Mouse (Mus musculus) natural killer cell, adult 2 months (primary cell): ENCODE measurements at regions not wholly inside any gene's neighbourhood (a gene's known extent, or its start where the extent isn't known, plus 50 kb on each side); places are given as distances from the start of the nearest gene placed in this dataset.
A peak's percentile ranks its signal among the peaks of the same experiment; 100 is the strongest.

Experiments
- DNase-seq, 2 experiments: peaks; one replicate each; pipeline ENCODE4 v3.0.0; 2022; ENCODE audit warnings: low spot score in 2 of 2

GRCm38 (mm10) chr6:31161445-31162340, 202.8 kb upstream of the Klf14 start:
- no peak for DNase-seq

- DNase-seq: no peak
Measured at GRCm38 (mm10) chr6:31165011-31165410, 206.1 kb upstream of the Klf14 start.

DNA sequence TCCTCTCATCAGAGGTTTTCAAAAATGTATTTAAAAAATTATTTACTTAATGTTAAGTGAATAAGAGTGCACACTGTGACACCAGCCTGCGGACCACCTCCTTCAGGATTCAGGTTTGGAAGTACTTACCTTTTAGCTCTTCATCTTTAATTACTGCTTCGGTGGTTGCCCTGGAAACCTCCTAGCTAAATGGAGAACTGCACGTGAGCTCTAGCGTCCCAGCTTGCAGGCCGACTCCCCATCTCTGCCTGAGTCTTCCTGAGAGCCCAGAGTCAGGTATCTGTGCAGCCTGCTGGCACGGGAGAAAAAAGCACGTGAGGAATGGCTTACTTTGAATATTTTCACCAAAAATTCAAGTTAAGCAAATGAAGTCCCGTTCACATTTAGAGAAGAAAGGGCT, 207.5 kb upstream of the Klf14 start:
- DNase-seq: no peak

- no peak for DNase-seq
Measured at GRCm38 (mm10) chr6:31167732-31168131, 208.9 kb upstream of the Klf14 start.

GRCm38 (mm10) chr6:31168730-31169129, 209.9 kb upstream of the Klf14 start:
- no peak for DNase-seq

DNA sequence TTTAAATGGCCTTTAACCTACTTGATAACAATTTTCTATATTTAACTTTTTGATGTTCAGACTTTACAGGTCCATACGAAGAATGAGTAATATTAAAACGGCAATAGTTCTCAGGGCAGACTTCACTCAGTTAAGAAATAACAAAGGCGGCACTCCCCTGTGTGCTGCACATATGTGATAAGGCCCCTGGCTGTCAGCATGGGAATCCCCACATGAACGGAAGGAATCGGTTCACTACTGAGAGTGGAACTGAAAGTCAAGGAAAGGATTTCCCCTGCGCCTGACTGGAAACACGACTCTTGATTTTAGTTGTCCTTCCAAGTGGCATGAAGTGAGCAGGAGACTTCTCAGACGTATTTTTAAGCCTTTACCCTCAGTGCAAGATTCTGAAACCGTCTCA, 210.5 kb upstream of the Klf14 start:
- DNase-seq: no peak

DNA sequence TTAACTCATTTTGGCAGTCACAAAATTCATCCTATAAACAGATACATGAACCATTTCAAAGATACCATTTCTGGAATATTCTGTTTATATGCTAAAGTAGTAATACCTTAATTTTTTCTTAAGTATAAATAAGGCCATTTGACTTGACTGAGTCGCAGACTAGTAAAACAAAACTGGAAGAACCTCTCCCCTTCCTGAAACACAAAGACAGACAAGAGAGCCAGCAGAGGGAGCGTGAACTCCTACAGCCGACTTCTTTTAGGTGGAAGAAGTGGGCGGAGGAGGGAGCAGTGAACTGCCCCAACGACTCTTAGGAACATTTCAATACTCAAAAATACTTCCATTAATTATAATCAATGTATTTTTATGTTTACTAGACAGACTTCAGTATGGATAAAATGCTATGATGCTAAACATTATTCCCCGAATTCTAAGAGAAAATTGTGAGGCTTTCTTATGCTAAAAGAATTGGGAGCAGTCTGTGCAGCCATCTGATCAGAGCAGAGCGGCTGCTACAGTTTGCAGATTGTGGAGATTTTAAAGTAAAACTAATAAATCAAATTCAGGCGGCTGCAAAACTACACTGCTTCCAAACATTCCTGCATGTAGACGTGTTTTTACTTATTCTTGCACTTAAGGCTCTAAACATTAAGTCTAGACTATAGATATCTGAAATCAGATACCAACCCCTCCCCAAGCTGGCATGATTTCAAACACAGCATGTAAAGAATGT, 211.2 kb upstream of the Klf14 start:
- no peak for DNase-seq

- DNase-seq: no peak
Measured at GRCm38 (mm10) chr6:31171831-31172569, 213.1 kb upstream of the Klf14 start.

DNA sequence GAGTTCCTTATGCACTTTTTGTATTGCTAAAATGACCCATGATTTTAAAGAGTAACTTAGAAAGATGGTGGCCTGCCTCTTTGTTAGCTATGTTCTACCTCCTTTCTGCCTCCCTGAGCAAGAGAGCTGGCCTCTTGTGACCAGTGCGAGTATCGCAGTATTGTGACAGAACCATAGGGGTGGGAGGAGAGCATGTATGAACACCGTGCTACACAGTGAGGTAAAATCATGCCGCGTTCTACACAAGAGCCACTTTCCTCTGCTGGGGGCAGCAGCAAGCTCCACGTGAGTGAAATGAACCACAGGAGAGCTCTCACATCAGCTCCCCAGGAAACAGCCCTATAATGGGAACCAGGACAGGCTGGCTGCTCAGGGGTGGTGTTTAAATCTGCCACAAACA, 216.9 kb upstream of the Klf14 start:
- DNase-seq: no peak

DNA sequence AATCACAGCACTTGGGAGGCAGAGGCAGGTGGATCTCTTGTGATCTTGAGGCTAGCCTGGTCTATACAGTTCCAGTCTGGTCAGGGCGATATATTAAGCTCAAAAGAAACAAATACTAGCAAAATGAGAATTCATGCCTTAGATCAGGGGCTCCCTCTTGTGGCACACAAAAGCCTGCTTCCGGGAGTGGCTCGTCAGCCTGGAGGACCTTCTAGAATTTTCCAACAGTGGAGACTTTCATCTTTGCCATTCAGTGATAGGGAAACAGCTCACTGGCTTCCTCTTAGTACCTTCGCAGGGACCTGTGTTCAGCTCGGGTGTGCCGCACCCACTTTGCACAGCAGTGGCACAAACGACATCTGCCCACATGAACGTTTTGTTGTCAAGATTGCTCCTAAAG, 217.5 kb upstream of the Klf14 start:
- DNase-seq: no peak

- DNase-seq: no peak
Measured at GRCm38 (mm10) chr6:31176831-31177230, 218.0 kb upstream of the Klf14 start.

- DNase-seq: no peak
Measured at GRCm38 (mm10) chr6:31178201-31178880, 219.5 kb upstream of the Klf14 start.

- DNase-seq: no peak
Measured at GRCm38 (mm10) chr6:31182284-31182683, 216.3 kb upstream of the Mkln1 start.

DNA sequence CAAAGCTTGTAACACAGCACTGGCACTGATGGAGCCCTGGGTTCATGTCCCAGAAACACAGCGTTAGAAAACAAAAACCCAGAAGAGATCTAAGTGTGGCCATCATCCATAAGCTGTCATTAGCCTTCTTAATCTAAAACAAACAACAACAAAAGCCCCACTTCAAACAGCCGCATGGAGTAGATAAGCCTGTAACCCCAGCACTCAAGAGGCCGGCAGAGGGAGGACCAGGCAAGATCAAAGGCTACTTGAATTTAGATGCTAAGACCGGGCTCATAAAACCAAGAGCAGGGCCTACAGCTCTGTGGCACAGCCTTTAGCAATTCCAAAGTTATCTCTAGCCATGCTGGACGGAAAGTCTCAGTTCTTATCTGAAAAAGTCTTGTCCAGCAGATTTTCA, 215.4 kb upstream of the Mkln1 start:
- no peak for DNase-seq

DNA sequence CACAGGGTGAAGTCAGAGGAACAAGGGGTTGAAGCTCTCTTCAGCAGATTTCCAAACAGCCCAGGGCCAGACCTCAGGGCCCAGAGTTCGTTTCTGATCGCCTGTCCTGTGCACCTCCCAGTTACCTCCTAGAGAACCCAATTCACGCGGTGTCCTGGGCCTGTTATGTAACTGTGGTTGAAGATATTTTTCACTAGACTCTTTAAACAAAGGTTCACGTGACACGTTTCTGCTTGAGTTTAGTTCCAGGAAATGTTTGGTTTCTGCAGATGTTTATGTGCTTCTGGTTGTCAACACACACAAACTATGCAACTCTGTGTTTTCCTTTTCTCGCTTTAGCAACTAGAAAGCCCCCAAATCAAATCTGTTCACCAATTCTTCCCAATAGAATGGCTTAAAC, 214.0 kb upstream of the Mkln1 start:
- no peak for DNase-seq

DNA sequence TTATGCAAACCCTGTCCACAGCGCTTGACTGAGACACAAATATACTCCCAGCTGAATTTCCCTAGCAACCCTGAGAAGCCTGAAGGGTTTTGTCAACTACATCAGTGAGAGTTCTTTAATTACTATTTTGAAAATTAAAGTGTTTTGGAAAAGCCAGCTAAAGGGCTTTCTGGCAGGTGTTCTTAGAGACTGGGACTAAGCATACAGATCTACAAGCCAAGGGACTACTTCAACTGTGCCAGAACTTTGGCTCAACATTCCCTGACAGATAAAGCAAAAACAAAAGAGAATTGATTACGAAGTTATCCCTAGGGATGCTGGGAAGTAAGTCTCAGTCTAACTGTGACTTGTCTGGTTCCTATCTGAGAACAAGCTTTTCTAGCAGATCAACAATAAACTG, 213.4 kb upstream of the Mkln1 start:
- DNase-seq: no peak

DNA sequence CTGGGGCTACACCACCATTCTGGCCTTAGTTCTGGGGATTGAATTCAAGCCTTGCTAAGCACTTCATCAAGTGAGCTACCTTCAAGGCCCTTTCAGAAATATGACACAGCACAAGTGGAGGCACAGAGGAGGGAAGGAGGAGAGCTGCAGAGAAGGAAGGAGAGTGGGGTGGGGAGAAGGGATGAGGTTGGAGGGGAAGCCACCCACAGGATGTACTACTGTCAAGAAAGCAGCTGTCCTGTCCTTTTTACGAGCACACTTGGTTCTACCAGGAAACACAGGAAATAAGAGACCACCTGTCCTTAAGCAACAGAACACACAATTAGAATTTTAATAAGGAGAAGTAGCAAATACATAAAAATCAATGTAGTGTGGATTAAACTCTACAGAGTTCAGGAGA, 210.5 kb upstream of the Mkln1 start:
- no peak for DNase-seq

DNA sequence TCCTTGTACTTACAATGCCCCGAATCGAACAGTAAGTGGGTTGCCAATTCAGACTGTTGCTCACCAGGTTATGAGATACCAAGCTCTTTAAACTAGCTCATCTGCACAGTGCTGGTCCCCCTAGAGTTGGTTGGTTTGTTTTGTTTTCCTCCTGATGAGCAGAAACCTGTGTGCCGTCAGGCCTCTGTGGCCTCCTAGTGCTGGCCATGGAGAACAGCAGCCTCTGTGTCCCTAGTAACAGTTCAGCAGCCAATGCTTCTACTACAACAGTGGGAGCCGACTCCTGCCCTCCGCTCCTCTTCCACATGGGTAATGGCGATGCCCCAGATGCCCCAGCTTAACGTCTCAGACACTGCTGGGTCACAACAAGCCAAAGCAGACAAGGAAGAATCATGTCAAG, 209.5 kb upstream of the Mkln1 start:
- DNase-seq: no peak

DNA sequence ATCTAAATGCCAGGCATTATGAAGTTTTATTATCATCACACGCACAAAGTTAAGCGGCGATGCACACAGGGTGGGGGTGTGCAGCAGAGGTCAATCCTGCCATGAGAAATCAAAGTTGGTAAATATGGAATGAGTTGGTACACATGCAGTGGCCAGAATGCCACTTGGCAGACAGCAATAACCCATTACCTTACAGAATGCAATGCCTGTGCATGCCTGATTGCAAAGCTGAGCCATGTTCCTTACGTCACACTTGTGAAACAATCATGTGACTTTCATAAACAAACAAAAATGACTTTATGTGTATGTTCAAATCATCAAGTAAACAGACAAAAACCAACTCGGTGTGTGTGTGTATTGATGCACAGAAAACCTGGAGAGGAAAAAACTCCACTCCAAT, 208.5 kb upstream of the Mkln1 start:
- DNase-seq: no peak

GRCm38 (mm10) chr6:31190628-31191373, 207.7 kb upstream of the Mkln1 start:
- no peak for DNase-seq

- DNase-seq: peak; percentile 35 to 37
Measured at GRCm38 (mm10) chr6:31191577-31191976, 207.0 kb upstream of the Mkln1 start.
